Mouse (Mus musculus) urinary bladder, postnatal 10 days (tissue): Measurements from ENCODE around the gene Zscan2.
A peak's percentile ranks its signal among the peaks of the same experiment; 100 is the strongest.

Experiments
- DNase-seq: peaks from one replicate; pipeline ENCODE4 v3.0.0; 2022; ENCODE audit warnings: low spot score

The Zscan2 gene

DNA sequence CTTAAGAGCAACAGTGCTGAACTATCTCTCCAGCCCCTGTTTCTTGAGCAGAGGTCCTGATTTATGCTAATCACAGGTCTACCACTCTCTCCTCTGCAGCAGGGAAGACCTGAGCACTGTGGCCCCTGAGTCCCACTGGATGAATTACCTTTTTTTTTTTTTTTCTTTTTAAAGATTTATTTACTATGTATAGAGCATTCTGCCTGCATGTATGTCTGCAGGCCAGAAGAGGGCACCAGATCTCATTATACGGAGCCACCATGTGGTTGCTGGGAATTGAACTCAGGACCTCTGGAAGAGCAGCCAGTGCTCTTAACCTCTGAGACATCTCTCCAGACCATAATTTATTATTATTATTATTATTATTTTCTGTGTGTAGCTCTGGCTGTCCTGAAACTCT, 24.9 kb downstream of the Zscan2 start:
- DNase-seq = no peak

DNA sequence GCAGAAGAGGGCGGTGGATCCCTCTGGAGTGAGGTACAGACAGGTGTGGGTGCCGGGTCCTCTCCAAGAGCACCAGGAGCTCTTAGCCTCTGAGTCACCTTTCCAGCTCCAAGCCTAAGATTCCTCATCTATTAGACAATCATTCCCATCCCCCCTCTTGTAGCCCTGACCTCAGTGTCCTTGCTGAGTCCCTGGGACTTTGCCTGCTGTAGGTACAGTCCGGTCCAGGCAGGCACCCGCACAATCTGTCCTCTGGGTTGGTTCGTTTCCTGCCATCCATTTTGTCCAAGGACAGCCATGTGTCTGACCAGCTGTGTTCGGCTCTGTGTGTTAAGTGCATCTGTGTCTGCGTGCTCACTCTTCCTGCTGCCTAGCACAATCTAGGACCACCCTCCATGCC, 27.9 kb downstream of the Zscan2 start:
- DNase-seq = no peak

DNA sequence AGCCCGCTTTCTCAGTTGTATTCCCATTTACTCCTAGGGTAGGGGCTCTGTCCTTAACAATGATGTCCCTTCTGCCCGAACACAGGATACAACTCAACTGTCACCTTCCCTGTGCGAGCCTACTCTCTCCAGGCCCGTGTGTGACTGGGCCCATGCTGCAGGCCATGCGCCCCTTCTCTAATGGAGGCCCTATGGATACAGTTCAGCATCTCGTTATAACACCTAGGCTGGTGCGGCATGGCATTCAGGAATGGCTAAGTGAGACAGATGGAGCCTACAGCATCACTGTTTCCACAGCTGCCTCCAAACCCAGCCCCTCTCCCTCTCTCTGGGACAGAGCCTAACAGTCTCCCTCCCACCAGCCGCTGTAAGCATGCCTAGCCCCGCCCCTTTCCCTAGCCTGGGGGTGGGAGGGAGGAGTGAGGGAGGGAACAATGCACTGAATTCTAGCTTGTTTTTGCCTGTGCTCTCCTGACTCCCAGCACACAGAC, 28.3 kb downstream of the Zscan2 start:
- DNase-seq = no peak

DNA sequence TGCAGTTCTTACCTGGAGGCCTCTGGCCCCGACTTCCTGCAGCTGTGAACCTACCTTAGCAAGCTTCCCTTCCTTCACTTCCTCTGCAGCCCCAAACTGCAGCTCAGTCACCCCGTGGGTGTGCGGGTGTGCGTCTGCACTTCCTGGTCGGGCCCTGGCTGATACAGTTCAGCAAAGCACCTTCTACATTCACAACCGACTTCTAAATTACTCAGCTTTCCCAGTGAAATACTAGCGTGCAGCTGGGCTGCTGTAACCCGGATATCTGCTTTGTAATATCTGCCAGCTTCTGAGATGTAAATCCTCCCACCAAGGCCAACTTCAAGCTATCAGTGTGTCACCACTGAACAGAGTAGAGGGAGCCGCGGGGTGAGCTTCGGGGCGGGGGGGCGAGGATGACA, 29.1 kb downstream of the Zscan2 start:
- DNase-seq = no peak

DNA sequence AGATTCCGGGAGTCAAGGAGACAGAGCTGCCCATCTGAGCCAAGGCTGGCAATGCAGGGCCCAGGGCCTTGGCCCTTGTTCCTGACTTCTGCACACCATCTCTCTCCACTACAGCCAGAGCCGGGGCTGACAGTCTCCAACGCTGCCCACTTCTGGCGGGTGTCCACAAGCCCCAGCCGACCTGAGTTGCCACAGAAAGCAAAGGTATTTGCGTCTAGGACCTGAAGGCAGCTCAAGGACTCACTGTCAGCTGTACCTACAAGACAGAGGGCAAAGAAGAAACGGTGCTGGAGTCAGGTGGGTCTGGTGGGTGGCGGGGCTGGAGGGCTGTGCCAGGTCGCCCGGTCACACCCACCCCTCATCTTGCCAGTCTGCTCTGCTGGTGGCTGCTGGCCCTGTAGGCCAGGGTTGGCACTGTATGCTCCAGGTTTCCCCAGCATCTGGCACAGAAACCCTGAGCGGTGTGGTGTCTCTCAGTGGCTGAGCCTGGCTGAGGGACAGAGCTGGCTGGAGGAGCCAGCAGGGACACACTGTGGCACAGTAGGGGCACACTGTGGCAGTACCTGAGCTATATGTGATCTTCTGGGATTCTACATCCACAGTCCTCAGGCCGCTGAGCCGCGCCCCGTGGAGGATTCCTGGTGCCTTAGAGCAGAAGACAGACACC, 32.5 kb downstream of the Zscan2 start:
- DNase-seq = no peak

DNA sequence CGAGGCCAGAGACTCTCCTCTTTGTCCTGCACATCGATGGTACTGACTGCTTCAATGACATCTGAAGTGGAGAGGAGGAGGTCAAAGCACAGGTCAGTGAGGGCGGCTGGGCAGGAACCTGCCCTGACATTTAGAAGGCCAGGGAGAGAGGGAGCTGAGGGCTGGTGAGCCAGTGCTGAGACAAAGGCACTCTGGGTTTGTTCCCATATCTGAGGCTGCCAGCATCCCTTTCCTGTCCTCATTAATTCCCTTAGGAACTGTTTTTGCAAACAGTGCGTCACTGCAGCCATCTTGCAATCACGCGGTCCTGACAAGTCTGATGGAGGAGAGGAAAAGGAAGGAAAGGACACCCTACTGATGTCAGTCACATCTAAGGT, 33.0 kb downstream of the Zscan2 start:
- DNase-seq = no peak

DNA sequence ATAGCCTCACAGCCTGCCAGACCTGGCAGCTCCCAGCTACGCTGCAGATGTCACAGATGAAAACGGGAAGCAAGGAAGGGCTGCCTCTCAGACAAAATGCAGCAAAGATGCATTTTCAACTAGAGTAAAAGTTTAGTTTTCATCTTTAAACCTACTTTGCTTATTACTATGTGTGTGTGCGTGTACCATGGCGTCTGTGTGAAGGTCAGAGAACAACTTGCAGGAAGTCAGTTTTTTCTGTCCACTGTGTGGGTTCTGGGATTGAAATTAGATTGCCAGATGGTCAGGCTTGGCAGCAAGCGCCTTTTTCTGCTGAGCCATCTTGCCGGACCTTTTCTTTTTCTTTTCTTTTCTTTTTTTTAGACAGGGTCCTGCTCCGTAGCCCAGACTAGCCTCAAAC, 33.5 kb downstream of the Zscan2 start:
- no peak for DNase-seq

DNA sequence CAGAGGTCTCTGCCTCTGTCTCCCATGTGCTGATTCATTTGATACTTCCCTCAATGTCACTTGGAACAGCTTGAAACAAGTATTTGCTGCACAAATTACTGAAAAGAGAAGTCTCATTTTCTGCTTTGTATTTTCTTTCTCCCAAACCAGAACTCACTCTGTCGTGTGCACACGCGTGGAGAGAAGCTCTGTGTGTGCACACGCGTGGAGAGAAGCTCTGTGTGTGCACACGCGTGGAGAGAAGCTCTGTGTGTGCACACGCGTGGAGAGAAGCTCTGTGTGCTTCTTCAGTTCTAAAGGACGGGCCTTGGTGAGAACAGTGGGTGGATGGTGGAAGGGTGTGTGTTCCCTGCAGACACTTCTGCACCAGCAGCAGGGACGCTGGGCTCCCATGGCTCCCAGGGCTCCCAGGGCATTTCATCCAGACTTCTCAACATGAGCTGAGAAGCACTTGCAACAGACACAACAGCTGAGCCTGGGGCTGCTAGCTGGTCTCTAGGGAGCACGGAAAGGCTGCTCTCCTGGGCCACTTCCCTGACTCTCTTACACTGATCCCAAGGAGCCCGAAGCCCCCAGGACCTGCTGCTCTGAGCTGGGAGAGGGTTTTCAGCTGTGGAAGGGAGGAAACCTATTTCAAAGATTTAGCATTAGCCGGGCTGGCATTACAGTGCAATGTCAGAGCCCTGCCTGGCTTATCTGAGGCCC, 34.2 kb downstream of the Zscan2 start:
- no peak for DNase-seq

DNA sequence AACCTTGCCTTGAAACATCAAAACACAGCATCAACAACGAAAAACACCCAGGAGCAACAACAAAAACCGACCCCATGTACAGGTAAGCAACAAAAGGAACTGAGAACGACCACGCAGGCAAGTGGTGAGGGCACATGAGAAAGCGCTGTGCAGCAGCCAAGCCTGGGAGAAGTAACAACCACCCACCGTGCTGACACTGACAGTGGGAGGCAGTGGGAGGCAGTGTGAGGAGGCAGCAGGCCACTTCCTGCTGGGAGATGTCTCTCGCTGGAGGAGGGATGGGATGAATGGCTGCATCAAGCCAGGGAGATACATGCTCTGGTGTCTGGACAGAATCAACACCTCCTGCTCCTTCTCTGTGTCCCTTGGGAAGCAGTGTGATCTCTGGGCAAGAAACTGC, 36.4 kb downstream of the Zscan2 start:
- DNase-seq = no peak

DNA sequence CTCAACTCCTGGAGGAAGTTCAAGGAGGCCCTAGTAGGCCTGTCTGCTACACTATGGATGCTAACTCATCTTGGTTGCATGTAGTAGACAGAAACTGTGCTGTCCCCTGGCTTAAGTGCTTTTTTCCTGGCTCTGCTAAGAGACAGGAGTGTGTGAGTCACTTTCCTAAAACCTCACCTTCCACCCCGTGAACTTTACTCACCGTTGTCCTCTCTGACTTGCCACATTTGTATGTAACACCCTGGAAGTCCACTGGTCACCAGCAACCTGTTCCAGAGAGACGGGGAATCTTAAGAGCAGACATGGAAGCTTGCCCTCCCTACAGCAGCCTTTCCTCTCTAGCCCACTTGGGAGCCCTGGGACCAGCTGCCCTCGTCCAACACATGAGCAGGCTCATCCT, 37.0 kb downstream of the Zscan2 start:
- DNase-seq = no peak

DNA sequence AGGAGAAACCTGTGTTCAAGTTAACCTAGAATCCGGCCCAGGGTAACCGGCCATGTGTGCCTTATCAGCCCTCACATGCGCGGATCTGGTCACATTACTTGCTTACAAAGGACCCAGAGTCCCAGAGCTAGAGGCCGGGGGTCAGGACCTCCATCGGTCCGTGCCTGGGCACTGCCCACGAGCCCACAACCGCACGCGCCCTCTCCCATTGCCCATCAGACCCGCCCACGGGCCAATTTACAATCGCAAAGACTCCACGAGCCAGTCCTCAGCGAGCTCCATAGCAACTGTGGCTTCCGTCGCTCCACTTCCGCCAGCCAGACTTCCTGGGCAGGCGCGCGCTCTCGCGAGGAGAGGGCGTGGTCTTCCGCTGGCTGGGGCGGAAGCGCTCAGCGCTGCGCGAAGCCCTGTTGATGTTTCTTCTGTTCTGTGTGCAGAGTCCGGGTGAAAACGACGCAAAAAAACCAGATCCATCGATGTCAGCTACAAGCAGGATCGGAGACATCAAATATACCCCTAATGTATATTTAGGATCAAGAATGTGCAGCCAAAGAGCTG, 40.3 kb downstream of the Zscan2 start, which contains the start of gene Wdr73:
TSS of gene Wdr73 (minus strand) at position 326 of the 558 bp plus-strand sequence.
- peak; percentile 42 for DNase-seq

DNA sequence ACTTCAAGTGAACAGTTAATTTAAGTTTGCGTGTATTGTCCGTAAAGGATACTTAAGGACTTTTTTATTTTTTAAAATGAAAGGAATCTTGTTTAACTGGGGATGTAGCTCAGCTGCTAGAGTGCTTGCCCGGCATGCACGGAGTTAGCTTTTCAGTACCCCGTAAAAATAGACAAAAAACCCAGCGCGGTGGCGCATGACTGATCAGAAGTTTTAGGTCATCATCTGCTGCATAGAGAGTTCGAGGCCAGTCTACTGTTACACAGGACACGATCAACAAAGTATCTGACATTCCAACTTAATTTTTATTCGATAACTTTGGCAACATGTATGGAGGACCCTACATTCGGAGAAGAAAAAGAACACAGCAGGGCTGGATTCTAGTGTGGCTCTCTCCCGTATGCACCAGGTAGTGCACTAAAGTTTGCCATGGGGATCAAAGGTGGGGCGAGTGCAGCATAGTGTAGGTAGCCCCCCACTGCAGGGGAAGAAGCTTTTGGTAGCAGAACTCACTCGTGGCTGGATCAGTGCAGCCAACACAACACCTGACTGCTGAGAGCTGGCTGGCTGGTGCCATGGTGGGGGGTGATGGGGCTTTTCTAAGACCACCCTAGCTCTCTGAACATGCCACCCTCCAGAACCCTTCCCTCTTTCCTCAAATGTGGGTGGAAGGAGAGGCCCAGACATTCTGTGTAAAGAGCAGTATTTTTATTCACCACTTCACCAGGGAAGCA, 41.0 kb downstream of the Zscan2 start:
- no peak for DNase-seq

DNA sequence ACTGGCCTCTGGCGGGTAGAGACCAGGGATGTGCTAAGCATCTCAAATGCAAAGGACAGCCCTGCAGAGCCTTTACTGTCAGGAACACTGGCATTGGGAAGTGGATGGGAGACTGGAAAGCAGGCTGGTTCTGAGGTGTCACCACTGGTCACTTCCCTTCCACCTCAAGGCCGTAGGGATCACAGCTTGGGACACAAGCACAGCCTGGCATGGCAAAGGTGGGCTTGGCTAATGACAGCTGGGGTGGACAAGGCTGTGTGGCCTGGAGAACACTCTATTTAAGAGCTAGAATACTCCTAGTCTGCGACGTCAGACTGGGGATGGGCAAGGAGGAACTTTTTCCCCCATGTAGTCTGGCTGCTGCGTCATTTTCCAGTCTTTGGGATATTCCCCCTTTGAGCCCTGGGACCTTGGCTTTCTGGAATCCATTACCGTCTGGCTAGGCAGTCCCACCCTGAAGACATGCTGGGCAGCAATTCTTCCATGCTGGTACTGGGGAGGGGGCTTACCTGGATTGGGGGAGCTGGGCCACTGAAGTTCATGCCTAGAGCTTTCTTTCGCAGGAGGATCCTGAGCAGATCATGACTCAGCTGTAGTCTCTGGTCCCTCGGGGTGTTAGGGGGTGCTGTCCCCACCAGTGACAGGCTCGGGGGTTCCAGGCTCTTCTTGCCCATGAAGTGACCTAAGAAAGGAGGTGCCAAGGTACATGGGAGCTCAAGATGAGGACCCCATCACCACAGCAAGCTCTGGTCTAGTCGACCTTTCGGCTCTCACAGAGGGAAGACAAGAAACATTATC, 43.1 kb downstream of the Zscan2 start:
- DNase-seq = no peak

DNA sequence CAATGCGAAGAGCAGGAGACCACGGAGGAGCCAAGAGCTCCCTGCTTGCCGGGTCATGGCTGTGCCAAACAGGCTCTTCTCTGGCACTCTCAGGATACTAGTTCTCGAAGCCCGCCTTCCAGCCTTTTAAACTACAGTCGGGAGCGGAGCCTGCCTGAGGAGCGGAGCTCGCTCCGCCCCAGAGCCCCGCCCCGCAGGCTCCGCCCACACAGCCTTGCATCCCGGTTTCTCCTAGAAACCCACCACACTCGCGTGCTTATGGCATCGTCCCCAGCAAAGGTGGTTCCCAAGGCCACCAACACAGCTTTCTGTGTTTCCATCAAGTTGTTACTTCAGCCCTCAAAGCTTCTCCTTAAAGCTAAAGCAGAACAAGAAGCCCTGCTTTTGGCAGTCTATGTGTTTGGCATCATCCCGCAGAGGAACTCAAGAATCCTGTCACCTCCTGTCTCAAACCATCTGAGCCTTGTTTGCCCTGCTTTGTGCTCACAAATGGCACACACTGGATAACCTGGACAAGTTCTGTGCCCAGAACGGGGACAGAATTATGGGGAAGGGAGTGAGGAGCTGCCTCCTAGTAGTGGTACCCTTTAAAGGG, 44.3 kb downstream of the Zscan2 start, which contains the start of gene Nmb:
TSS of gene Nmb (minus strand) at position 156 of the 595 bp plus-strand sequence.
- no peak for DNase-seq

DNA sequence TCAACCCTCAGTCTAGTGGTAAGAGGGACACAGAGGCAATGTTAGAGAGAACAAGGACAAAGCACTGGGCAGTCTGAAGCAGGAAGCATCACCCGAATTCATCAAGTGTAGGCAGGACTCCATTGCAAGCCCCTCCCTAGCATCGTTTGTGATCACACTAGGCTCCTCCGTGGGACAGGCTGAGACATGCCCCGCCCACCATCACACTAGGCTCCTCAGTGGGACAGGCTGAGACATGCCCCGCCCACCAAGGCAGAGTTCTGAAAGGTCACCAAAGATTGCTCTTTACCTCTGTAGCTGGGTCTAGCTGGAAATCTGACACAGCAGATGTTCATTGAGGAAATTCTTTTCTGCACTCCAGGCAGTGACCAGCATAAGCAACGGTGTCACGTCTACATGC, 50.3 kb downstream of the Zscan2 start:
- no peak for DNase-seq

DNA sequence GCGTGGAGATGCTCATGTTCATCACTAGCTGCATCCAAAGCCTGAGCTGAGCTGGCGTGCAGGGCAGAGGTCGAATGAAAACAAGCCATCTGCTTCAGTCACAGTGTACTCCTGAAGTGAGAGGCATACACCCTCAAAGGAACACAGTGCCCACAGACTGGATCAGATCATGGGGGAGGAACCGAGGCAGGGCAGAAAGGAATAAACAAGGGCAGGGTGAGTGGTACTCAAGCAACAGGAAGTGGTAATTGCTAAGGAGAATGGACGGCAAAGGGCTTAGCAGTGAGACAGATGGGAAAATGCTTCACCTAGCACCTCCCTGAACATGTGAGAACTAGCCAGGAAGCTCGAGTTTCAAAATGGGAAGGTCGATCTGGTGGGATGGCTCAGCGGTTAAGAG, 51.8 kb downstream of the Zscan2 start:
- DNase-seq = no peak

DNA sequence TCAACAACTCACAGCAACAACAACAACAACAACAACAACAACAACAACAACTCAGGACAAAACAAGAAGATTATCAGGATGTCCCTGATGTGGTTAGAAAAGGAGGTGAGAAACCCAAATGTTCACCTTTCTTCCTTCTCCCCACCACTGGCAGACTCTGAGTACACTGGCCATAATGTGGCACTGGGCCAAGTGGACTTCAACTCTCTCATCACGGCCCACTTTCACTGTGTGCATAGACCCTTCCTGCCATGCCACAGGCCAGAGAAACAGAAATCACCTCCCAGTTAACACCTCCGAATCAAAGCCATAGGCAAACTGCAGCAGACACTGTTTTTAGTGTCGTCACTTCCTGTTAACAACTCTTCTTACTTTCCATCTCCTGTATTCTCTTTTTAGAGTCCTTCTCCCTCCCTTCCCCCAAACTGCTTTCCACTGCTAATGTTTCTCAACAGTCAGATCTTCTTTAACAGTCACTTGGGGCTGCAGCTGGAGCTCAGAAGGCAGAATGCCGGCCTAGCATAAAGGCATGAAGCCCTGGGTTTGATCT, 57.3 kb downstream of the Zscan2 start:
- DNase-seq = no peak

DNA sequence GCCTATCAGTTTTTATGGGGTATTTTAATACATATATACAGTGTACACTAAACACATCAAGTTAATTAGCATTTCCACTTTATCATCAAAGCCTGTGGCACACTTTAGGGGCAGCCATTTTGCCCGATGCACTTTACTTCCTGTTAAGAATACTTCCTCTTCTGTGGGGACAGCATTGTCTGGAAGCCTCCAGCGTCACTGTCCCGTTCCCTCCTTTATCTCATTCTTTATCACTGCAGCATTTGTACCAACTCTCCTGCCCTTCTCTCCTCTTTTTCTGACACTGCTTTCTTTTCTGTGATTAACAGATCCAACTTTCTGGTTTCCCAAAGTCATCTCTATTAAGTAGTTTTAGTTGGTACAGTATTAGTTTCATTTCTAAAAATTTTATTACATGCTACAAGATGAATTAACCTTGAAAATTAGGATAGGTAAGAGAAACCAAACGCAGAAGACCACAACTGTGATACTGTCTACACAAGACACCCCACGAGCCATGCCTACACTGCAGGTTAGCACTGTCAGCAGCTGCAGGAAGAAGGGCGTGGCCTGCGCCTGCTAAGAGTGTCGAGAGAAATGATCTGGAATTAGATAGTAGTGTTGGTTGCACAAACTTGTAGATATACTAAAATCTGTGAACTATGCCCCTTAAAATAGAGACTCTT, 58.4 kb downstream of the Zscan2 start:
- DNase-seq = no peak

DNA sequence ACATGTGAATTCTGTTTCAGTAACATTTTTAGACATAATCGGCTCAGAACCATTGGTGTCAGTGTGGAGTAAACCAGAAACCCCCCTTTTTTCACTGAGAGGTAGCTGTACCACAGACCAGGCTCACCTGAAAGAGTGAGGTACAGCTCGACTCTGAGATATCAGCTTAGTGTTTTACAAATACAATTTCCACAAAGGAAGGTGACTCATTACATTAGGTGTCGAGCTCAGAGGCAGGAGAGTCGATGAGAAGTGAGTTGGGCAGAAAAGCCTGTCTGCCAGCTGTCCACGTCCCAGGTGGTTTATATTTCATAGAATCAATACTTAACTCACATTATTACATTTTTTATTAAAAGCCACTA, 58.9 kb downstream of the Zscan2 start:
- DNase-seq = no peak

DNA sequence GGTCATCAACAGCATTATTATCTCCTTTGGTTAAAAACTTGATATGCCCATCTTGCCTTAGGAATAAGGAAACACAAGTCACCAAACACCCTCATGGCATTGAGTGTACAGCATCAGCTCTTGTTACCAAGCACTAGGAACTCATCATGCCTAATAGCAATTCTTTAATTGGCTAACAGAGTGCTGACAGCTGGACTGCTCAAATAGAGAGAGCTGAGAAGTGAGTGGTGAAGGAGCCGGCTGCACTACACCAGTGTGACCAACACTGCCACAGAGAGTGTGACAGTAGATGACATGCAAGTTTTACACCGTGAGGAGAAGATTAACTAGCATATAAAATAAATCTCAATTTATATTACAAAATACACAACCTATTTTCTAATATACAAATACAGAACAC, 62.4 kb downstream of the Zscan2 start:
- DNase-seq = no peak
